Mouse (Mus musculus) adrenal gland, adult 18-20 months (tissue): ENCODE measurements around the gene Scyl1. TPM values are rescaled to one million over a fixed set of nuclear protein-coding genes. Genes with fewer than 3 reads are reported as not detected.
"Not testable (repeated sequence)": the region's sequence is repeated elsewhere in the genome, so short reads cannot be mapped to it uniquely, and the experiment has no call there.

ENCODE experiments used
- DNase-seq, 2 experiments: peaks; one replicate each; pipeline ENCODE4 v3.0.0; 2021 to 2022; ENCODE audit warnings: low spot score in 2 of 2
- long read RNA-seq, 2 experiments: library from polyadenylated mRNA; stranded (forward); transcript quantifications; one replicate each; pipeline ENCODE4 v2.0.0; 2021
- total RNA-seq, 2 experiments: library from RNA; stranded (reverse); gene quantifications; 1 replicate in 1 of 2; 2 replicates in 1 of 2; pipeline ENCODE4 v1.2.3; 2021

Scyl1 gene
- total RNA-seq, result 100 to 1,000 TPM in 1 of 2 experiments, 10 to 100 TPM in 1; 92.3 to 105 TPM
- long read RNA-seq, experiment 1, transcript Scyl1-210 (17 exons, 2,731 nt), result major isoform, 121 of 171 reads
- long read RNA-seq, experiment 1, transcript Scyl1-201 (17 exons, 2,586 nt), result minor isoform, 7 of 171 reads
- long read RNA-seq, experiment 1, transcript Scyl1-209 (17 exons, 2,395 nt), result minor isoform, 12 of 171 reads
- long read RNA-seq, experiment 1, partial matches to known transcripts, result 11 of 171 reads
- long read RNA-seq, experiment 1, other reads (novel, unspliced or antisense), result 19 of 171 reads
- long read RNA-seq, experiment 2, transcript Scyl1-209 (17 exons, 2,395 nt), result minor isoform, 14 of 237 reads
- long read RNA-seq, experiment 2, transcript Scyl1-201 (17 exons, 2,586 nt), result minor isoform, 11 of 237 reads
- long read RNA-seq, experiment 2, transcript Scyl1-210 (17 exons, 2,731 nt), result major isoform, 154 of 237 reads
- long read RNA-seq, experiment 2, partial matches to known transcripts, result 39 of 237 reads
- long read RNA-seq, experiment 2, other reads (novel, unspliced or antisense), result 16 of 237 reads

DNA sequence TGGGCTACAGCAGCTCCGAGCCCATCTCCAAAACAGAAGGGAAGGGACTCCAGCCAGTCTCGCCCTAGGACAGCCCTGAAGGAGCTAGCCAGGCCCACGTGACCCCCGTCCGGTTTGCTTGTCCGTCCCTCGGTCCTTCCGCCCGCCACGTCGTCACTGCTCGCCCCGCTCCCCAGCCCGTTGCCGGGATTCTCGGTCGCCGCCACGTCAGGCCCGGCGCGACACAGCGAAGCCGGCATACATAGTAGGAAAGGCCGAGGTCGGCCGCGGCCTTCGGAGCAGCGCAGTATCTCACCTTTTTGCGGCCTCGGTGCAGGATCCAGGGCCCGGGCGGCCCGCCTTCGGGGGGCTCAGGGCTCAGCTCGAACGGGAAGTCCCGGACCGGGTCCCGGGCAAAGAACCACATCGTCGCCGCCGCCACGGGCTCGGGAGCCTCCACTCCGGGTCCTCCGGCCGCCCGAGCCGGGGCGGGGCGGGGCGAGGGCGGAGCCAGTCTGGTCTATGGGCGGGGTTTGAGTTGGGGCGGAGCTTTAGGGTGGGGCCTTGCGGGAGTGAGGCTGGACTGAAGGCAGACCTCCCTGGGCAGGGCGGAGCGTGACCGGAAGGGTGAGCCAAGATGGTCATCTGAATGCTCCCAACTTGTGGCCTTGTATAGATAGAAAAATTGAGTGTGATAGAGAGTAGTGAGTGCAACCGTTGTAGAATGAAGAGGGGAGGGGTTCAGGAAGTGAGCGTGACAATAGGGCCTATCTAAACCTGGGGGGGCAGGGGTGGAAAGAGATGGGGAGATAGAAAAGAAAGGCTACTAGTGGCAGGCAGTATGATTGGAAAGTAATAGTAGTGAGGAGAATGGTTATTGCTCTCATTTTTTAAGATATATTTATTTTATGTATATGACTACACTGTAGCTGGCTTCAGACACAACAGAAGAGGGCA lies at the start of gene Scyl1:
TSS of gene Scyl1 (minus strand) at position 495 of the 936 bp plus-strand sequence.
- peak; percentile 96 to 97 for DNase-seq

DNA sequence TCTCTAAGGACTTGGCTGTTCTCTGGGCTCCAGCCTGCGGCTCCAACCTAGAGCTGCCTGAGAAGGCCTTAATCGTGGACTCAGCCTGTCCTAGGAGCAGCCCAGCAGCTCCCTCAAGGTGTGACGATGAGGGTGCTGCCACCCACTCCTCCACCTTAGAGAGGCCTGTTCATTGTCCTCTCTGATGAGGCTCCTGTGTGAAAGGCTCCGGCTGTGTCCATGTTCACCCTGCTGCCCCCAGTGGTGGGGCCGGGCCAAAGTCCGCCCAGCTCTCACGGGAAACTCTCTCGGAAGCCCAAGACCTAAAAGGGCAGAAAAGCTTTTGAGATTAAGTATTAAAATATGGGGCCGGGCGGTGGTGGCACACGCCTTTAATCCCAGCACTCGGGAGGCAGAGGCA lies 48.3 kb upstream of the Scyl1 start:
- no peak for DNase-seq

DNA sequence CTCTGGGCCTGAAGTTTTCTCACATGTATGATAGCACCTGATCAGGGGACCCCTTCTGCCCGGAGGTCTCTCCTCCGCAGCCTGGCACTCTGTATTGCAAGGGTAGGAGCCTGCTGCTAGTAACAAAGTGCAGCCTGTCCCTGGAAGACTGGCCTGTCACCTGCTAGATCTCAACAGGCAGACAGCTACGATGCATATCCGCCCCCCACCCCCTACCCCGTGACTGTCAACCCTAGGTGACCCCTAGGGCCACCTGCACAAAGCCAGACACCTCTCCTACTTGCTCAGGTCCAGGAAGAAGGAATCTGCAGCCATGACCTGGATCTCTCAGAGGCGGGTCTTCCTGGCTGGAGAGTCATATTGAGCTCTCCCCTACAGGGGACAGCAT lies 47.4 kb upstream of the Scyl1 start:
- DNase-seq, result no peak

DNA sequence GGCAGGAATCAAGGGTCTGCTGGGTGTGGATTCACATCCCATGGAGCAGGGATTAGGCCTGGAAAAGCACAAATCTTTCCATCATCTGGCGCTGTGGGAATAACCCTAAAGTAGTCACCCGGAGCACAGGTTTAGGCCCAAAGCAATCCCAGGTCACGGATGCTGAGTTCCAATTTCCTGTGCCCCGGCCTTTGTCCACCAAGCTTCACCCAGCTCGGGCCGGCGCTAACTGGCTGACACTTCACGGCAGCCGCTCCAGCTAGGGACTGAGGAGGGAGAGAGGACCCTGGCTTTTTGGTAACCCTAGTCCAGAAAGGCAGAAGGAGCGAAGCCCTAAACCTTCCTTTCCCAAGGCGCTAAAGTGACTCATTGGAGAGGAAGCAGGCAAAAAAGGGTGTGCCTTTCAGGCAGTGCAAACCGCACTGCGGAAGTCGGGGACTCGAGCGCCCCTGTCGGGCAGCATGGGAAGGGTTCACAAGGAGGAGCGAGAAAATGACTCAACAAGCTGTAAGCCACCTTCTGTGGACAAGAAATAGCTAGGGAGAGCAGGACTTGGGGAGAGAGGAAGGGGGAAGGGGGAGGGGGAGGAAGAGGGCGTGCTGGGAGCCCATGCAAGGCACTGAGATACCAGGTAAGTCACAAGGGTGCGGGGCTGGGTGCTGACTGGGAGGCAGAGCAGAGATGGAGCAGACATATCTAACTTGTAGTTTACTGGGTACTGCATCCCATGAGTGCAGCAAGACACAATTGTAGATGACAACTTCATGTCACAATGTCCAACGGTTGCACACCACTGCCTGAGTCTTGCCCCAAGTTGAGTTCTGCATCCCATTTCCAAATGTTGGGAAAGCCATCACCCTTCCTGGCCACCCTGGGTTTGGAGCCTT lies 46.7 kb upstream of the Scyl1 start:
- DNase-seq, result peak; percentile 87 to 89

DNA sequence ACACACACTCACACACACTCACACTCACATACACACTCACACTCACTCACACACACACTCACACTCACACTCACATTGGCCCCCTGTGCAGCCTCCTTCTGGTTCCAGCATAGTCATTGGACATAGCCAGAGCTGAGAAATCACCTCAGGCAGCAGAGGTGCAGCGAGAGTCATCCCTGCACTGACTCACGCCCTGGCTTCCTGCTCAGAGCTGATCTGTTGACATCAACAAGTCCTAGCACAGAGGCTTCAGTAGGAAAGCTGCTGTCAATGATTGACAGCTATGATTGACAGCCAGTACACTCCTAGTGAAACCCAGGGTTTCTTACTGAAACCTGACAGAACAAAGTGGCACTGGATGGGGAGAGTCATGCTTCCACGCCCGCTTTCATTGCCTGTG lies 44.7 kb upstream of the Scyl1 start:
- DNase-seq, result no peak

DNA sequence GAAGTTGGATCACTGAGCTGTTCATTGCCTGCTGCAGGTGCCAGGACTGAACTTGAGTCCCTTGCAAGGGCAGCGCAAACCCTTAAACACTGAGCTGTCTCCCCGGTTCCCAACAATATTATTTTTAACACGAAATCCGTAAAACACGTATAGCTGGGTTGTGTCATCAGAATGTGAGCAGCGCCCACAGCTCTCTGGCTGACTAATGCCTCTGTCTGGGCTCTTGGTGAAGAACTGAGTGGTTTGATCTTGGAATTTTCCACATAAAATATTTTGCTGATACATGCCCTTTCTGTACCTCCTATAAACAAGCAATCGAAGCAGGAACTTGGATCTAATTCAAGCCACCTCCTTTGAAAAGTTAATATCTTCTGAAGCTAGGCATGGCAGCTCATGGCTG lies 43.8 kb upstream of the Scyl1 start:
- no peak for DNase-seq

DNA sequence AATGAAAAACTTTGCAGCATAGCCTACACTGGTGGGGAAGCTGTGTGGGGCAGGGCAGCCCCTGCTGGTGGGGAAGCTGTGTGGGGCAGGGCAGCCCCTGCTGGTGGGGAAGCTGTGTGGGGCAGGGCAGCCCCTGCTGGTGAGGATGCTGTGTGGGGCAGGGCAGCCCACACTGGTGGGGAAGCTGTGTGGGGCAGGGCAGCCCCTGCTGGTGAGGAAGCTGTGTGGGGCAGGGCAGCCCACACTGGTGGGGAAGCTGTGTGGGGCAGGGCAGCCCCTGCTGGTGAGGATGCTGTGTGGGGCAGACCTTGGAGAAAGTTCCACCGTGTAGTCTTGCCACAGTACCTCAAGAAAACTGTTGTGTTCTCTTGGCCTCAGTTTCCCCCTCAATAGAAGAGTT lies 42.8 kb upstream of the Scyl1 start:
- not testable (repeated sequence) for DNase-seq

DNA sequence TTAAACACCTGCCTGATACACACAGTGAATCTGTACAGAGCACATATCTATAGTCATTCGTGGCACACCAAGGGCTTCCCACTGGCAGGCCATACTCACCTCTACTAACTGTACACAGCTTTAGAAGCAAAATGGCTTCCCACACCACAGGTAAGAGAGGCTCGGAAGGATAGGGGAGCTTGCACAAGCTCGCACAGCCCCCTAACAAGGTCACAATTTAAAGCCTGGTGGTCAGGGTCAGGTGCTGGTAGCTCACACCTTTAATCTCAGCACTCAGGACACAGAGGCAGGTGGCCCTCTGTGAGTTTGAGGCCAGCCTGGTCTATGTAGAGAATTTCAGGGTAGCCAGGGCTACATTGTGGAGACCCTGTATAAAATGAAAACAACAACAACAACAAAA lies 42.3 kb upstream of the Scyl1 start:
- DNase-seq, result no peak

DNA sequence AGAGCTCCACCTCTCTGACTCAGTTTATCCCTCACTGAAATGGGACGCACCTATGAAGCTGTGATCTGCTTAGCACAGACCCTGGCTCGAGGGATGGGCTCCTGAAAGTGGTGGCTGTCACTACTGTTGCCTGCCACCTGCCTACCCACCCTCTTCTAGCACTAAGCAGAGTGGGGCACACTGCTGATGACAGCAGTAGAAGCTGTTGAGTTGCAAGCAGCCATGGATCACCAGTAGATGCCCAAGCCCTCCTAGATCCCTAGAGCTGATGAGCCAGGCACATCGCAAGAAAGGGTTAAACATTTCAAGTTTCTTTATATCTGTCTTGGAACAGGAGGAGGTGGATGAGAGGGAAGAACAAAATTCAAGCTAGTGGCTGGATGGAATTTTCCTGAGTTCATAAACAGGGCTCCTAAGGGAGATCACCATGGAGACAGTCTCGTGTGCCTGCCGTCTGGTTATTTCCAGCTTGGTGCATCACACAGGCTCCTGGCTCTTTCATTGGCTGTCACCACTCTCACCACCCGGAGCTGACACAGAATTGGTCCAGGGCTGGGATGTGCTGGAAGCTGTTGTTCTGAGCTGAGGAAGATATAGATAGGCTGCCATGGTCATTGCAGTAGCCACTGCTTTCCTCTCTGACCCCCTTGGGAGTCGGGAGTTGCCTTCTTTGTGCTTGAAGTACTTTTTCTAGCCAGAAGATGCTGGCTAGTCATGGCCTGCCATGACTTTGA lies 40.7 kb upstream of the Scyl1 start:
- DNase-seq, result no peak

DNA sequence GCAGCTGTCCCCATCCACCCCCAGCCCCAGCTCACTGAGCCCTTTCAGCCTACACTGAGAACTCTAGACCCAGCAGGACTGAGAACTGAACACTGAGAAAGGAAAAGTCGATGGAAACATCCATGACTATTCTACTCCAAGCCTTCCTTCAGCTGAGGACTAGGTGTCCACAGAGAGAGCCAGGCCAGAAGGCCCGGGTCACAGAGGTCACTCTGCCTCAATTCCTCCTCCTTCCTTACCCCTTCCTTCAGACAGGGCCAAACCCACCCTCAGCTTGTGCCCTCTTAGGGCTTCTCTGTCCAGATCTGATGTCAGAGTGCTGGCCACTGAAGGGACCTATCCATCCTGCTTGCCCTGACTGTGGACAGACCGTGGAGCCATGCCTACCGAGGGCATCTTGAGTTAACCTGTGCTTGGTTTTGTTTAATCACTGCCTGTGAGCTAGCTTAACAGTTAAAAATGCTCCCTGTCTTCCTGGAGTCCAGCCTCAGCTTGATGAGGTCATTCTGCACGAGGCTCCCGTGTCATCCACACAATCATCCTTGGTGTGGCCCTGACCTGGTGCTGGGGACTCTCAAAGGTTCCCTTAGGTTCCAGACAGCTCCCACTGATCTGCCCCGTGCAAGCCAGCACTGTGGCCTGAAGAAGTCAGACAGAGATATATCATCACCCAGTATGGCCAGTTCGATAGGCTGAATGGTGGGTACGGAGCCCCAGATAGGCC lies 39.8 kb upstream of the Scyl1 start:
- no peak for DNase-seq

DNA sequence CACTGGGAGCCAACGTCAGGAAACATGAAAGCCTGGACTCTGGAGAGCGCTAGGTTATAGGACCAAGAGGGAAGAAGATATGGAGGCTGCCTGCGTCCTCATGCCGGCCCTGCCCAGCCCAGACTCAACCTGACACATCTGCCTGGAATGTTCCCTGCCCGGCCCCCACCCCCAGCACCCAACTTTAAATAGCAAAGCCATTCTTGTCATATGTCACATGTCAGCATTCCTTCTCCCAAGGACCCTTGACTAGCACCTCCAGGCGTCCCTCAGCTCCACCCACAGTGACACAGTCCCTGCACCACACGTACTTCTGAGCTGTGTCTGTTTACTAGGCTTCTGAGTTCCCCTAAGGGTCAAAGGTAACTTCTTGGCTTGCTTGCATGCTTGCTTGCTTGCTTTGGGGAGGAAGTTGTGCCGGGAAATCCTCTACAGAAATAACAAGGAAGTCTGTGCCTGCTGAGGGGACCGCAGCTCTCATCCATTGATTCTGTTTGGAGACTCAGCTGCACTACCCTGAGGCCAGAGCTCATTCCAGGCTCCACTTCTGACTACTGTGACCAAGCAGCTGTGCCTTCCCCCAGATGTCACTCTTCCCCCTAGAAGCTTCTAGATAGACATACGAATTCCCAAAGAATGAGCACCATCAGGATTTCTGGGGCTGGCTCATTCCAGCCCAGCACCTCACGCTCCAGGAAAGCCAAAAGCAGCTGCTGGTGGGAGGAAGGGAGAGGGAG lies 39.1 kb upstream of the Scyl1 start:
- no peak for DNase-seq

DNA sequence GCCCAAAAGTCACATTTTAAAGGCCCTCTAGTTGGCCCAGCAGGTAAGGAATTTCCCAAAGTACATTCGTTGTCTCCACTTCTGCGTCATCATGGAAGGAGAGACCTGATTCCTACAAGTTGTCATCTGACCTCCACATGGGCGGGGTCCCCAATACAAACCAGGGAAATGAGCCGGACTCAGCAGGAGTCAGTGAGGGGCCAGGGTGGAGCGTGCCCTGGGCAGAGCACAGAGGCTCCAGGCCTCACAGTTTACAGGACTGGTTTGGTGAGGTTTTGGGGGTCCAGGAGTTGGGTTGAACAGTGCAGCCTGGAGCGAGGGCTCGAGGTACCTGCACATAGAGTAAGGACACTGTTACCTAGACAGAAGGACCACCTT lies 38.5 kb upstream of the Scyl1 start:
- no peak for DNase-seq

DNA sequence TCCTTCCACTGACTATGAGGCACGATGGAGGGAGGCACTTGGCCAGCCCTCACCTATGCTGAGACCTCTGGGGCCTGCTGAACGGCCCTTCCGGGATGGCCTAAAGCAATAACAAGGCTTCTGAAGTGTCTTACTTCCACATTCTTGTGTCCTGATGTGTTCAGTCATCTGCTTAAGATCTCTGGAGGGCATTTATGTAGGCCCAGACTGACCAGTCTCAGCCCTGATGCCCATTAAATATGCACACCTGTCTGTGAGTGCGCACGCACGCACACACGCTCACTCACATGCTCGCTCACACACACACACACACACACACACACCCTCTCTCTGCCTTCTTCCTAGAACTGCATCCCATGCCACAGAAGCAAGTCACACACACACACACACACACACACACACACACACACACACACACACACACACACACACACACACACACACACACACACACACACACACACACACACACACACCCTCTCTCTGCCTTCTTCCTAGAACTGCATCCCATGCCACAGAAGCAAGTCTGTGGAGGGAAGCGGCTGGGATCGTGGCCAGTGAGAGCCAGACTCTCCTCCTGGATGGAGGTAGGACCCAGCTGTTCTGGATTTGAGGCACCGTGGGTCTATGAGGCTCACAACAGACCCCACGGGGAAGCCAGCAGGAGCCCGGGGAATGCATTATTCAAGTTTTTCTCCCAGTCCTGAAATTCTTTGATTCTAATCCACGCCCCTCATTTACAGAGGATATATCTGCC lies 37.9 kb upstream of the Scyl1 start:
- no peak for DNase-seq

DNA sequence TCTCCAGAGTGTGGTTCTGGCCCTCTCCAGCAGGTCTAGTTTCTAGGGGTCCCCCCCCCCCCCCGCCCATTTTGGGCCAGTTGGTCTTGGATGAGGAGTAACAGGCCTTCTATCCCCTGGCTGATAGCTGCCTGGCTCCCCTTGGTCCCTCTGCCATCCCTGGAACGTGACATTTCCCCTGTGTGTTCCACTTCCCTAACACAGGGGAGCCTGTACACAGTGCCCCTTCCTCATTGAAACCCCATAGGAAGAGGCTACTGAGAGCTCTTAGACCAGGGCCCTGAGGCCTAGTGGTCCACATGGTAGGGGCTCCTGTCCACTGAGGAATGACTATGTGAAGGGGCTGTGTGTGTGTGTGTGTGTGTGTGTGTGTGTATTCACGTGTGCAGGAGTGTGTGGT lies 36.5 kb upstream of the Scyl1 start:
- no peak for DNase-seq

DNA sequence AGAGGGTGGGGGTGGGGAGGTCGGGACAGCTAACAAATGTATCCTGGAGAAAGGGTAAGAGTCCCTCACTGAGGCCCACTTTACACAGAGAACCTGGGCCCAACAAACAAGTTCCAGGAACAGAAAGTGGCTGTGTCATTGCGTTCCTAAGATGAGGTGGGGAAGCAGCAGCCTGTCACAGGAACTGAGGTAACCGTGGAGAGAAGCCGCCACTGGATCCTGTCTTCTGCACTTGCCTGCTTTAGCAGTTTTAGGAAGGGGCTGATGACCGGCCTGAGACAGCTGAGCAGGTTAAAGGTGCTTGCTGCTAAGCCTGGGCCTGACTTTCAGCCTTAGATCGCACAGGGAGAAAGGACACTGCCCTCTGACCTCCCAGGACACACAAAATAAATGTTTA lies 35.6 kb upstream of the Scyl1 start:
- DNase-seq, result no peak

DNA sequence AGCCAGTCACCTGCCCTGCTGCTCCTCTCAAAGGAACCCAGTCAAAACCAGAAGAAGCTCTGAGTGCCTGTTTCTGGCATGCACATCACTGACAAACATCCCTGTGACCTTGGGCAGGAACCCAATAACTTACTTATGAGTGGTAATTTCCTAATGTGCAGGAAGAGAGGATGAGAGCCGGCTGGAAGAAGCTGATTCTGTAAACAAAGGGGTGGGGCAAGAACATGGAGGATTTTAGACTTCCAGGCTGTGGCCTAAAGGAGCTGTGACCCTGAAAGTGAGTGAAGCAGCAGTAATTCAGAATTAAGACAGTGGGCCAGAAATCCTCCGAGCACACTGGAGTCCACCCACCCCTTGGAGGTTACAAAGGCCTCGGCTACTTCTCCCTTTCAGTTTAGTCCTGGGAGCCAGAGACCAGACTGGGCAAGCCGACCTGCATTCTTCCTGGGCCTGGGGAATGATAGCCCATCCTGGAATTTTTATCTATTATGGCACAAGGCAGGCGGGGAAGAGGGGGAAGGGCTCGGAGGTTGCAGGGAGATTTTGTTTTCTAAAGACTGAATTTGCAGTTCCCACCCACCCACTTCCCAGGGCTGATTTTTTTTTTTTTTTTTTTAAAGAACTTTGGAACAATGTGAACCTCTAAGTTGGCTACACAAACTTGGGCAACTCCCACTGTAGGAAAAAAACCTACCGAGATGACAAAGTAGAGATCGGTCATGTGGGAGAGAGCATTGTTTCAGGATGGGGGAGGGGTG lies 35.0 kb upstream of the Scyl1 start:
- no peak for DNase-seq

DNA sequence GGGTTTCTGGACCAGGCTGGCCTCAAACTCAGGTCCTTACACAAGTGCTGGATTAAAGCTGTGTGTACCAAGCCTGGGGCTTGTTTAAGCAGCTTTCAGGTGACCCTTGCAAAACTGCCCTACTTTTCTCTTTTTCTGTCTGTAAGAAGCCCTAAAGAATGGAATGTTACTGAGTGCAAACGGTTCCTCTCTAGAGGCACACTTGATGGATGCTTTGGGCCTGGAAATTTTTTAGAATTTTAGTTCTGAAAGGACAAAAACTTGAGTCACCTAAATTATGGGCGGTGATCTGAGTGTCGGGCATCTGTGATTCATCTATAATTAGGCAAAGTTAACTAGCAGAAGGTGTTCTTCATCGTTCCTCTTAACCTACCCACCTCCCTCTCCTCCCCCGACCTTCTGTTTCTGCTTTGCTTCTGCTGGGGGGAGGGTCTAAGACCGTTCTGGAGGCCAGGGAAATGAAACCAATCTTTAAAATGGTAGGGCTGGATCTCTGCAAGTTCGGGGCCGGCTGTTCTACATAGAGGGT lies 33.2 kb upstream of the Scyl1 start:
- no peak for DNase-seq
